Mouse (Mus musculus) stomach, embryonic 16.5 days (tissue): Measurements from ENCODE around the gene Vipr1. TPM values are rescaled to one million over a fixed set of nuclear protein-coding genes. Genes with fewer than 3 reads are reported as not detected.

Experiments used
- ATAC-seq: fragments of 200-750 bp; cut with Nextera tagmentation; 2 replicates; pipeline ENCODE4 v1.8.0; 2017; ENCODE audit warnings: moderate number of reproducible peaks, moderate TSS enrichment; ENCODE audit not compliant: insufficient read depth, low FRiP score
- H3K27ac ChIP-seq: fragments of 300-500 bp; sonication (generic); 2 replicates; pipeline ENCODE4 v1.5.1; 2014; ENCODE audit warnings: low read length
- H3K27me3 ChIP-seq: fragments of 300-500 bp; sonication (generic); 2 replicates; pipeline ENCODE4 v1.6.1; 2014; ENCODE audit warnings: low read length, control low read depth, mixed read lengths; ENCODE audit not compliant: control insufficient read depth, insufficient read depth
- H3K36me3 ChIP-seq: fragments of 300-500 bp; sonication (generic); 2 replicates; pipeline ENCODE4 v1.6.1; 2014; ENCODE audit warnings: low read length; ENCODE audit not compliant: control insufficient read depth, insufficient read depth
- H3K4me1 ChIP-seq: fragments of 300-500 bp; sonication (generic); 2 replicates; pipeline ENCODE4 v1.6.1; 2014; ENCODE audit warnings: low read length, control low read depth, mixed read lengths; ENCODE audit not compliant: control insufficient read depth, insufficient read depth
- H3K4me2 ChIP-seq: fragments of 300-500 bp; sonication (generic); 2 replicates; pipeline ENCODE4 v1.6.1; 2014; ENCODE audit warnings: low read depth, low read length, mixed read lengths
- H3K4me3 ChIP-seq: fragments of 300-500 bp; sonication (generic); replicated peaks from 2 replicates; pipeline ENCODE4 v1.5.1; 2014; ENCODE audit warnings: mild to moderate bottlenecking, low read length
- H3K9ac ChIP-seq: fragments of 300-500 bp; sonication (generic); 2 replicates; pipeline ENCODE4 v1.6.1; 2014; ENCODE audit warnings: low read length
- H3K9me3 ChIP-seq: fragments of 300-500 bp; sonication (generic); replicated peaks from 2 replicates; pipeline ENCODE4 v1.6.1; 2016; ENCODE audit warnings: low read length, control low read depth; ENCODE audit not compliant: control insufficient read depth
- WGBS: fragments of 180-500 bp; shearing (Covaris S2); extraction: QIAGEN DNeasy Blood & Tissue Kit; methylation state at CpG from one replicate; pipeline ENCODE4 v1.1.7; 2014; 5-methylcytosine and 5-hydroxymethylcytosine counted together
- polyA plus RNA-seq: library from polyadenylated mRNA; unstranded; fragments of >200 nt; fragmentation: Nextera tagmentation; extraction: Ambion mirVana; gene quantifications from 2 replicates; pipeline ENCODE4 v1.2.1, GENCODE M21; 2015

Vipr1 gene
- polyA plus RNA-seq, 1 experiment from 2014 or later = 1.0 TPM

DNA sequence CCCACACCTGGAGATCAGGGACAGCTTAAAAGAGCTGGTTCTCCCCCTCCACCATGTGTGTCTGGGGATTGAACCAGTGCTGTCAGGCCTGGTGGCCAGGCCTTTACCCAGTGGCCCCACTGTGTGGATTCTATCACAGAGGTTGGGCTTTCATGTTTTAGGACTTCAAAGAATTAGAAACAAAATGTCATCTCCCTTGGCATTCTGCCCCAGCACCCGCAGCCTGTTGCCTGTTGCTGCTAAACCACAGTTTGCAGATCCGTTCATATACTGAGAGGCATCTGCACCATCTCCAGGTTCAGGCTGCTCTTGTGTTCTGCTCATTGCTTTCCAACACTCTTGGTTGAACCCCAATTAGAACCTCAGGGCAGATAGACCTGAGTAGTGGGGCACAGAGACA, 40.1 kb upstream of the Vipr1 start:
- Histone ChIP-seq H3K9me3 (no peaks in the 10 kb centered on the region), H3K4me3 (no peak overlapping the region), H3K4me1 (0 out of 2 replicates have a peak, but pooled peaks cover 11% of the 10 kb centered on the region), H3K27ac (no peak overlapping the region), H3K4me2 (no peak overlapping the region), H3K27me3 (no peaks in the 10 kb centered on the region), H3K36me3 (no peaks in the 10 kb centered on the region), H3K9ac (no peak overlapping the region)
- no peak for ATAC-seq
- 63% methylated on average over 2 of the region's 2 CpGs for WGBS

DNA sequence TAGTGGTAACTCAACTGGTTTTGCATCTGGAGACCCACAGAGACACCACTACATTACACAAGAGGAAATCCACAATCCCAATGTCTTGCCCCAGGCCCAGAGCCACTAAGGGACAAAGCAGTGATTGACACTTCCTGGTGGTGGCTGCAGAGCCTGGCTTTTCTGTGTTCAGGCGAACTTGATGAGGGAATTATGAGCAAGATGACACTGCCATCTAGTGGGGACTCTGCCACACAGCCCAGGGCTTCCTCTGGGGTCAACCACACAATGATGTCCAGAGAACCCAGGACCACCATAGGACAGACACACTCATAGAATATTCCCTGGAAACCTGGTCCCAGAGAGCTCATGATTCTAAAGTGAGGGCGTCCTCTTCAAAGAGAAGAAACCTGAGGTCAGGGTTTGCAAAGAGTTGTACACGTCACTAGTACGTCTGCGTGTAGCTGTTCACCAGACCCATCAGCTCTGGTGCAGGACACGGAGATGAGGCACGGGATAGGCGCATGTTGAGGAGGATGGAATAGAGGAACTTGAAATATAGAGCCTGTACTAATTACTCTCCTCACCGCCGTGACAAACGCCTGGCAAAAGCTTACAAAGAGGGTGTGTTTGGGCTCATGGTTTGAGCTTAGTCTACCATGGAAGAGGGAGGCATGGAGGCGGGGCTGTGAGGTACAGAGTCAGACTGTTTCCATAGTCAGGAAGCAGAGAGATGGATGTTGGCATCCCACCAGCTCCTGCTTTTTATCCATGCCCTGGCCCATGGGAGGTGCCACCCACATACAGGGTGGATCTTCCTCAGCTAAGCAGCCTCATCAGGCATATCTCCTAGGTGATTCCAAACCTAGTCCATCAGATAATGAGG, 36.9 kb upstream of the Vipr1 start:
- H3K9me3 ChIP-seq = no peaks in the 10 kb centered on the region

DNA sequence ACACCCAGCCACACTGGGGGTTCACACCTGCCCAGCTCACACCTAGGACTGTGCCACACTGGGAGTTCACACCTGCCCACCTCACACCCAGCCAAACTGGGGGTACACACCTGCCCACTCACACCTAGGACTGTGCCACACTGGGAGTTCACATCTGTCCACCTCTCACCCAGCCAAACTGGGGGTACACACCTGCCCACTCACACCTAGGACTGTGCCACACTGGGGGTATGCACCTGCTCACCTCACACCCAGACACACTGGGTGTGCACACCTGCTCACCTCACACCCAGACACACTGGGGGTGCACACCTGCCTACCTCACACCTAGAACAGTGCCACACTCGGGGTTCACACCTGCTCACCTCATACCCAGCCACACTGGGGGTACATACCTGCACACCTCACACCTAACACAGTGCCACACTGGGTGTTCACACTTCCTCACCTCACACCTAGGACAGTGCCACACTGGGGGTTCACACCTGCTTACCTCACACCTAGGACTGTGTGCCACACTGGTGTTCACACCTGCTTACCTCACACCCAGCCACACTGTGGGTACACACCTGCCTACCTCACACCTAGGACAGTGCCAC, 35.9 kb upstream of the Vipr1 start:
- 0 out of 2 replicates have a peak, but pooled peaks cover under 1% of the 10 kb centered on the region for H3K4me1 ChIP-seq
- H3K27me3 ChIP-seq = no peaks in the 10 kb centered on the region
- H3K4me2 ChIP-seq = no peak overlapping the region
- H3K9me3 ChIP-seq = no peaks in the 10 kb centered on the region; the same call in 1 of the 2 replicates
- 45% methylated on average over 1 of the region's 1 CpGs for WGBS
- no peak overlapping the region for H3K4me3 ChIP-seq
- ATAC-seq = no peak
- H3K9ac ChIP-seq = no peak overlapping the region
- H3K27ac ChIP-seq = no peak overlapping the region
- H3K36me3 ChIP-seq = no peaks in the 10 kb centered on the region

More for the DNA sequence above, 36.9 kb upstream of the Vipr1 start:
- Histone ChIP-seq H3K4me2 (no peak overlapping the region), H3K36me3 (no peaks in the 10 kb centered on the region), H3K9ac (no peak overlapping the region), H3K27me3 (no peaks in the 10 kb centered on the region), H3K4me3 (no peak overlapping the region), H3K27ac (no peak overlapping the region), H3K4me1 (0 out of 2 replicates have a peak, but pooled peaks cover 10% of the 10 kb centered on the region)
- ATAC-seq = peak; percentile 71; the same call in 1 of the 2 replicates
- WGBS = 54% methylated on average over 12 of the region's 12 CpGs

DNA sequence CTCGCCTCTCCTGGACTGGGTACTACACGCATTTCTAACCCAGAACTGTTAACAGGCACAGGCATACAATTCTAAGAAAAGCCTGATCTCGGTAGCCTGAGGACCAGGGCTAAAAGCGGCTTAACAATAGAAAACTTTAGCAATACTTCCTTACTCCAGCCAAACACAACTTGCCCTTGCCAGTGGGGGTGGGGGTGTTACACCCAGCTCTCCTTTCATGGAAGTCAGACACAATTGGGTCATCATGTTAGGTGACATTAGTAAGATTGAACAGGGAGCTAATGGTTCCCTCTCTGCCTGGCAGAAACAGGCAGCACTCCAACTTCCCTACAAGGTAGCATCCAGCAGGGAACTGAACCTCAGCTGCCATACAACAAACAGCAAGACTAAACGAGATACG, 33.1 kb upstream of the Vipr1 start:
- Histone ChIP-seq H3K4me3 (no peak overlapping the region), H3K4me2 (no peak overlapping the region), H3K36me3 (no peaks in the 10 kb centered on the region), H3K9me3 (no peaks in the 10 kb centered on the region; the same call in 1 of the 2 replicates), H3K9ac (no peak overlapping the region), H3K4me1 (no peaks in the 10 kb centered on the region), H3K27ac (no peak overlapping the region), H3K27me3 (no peaks in the 10 kb centered on the region)
- WGBS = 64% methylated on average over 6 of the region's 6 CpGs
- ATAC-seq = no peak

DNA sequence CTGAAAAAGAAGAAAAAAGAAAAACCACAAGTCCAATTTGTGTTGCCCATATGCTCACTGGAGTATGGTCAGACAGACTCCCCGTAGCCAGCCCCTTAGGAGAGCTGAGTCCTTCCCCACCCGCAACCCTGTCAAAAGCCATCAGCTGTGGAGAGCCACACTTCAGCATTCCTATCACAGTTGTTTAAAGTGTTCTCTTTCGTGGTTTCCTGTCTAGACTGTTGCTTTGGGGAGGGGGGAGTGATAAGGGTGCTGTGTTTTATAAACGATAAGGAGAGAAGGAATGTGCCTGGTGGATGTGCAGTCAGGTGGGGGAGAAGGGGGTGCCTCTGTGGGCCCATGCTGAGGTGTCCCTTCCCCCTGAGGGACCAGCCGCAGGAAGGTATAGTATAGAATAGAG, 29.3 kb upstream of the Vipr1 start:
- no peak overlapping the region for H3K4me2 ChIP-seq
- ATAC-seq = no peak
- WGBS = 29% methylated on average over 5 of the region's 5 CpGs

DNA sequence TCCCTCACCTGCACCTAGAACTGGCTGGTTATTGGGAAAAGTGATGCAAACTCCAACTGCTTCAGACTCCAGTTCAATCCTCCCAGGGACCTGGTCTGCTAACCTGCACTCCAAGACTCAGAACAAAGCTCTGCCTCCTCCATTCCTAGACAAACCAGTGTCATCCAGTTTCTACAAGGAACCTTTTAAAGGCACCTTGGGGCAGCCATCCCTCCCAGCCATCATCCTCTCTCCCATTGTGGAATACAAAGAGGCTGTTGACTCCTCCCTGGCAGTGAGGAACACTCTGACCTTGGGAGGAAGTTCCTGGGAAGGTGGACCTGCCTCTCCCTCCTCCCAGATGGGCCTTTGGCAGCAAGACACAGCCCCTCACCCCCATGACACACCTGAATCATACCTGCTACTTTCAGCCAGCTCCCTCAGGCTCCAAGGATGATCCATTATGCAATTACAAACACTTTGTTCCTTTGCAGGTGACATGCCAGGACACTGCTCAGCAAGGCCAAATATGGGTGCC, 28.2 kb upstream of the Vipr1 start:
- no peaks in the 10 kb centered on the region for H3K27me3 ChIP-seq
- H3K4me1 ChIP-seq = no peaks in the 10 kb centered on the region
- no peak overlapping the region for H3K9ac ChIP-seq
- ATAC-seq = no peak
- H3K9me3 ChIP-seq = no peaks in the 10 kb centered on the region; the same call in 1 of the 2 replicates
- H3K4me2 ChIP-seq = no peak overlapping the region
- no peak overlapping the region for H3K27ac ChIP-seq
- H3K4me3 ChIP-seq = no peak overlapping the region
- H3K36me3 ChIP-seq = no peaks in the 10 kb centered on the region

More for the DNA sequence above, 29.3 kb upstream of the Vipr1 start:
- Histone ChIP-seq H3K27ac (no peak overlapping the region), H3K9ac (no peak overlapping the region), H3K9me3 (no peaks in the 10 kb centered on the region; the same call in 1 of the 2 replicates), H3K4me1 (no peaks in the 10 kb centered on the region), H3K36me3 (no peaks in the 10 kb centered on the region), H3K27me3 (no peaks in the 10 kb centered on the region), H3K4me3 (no peak overlapping the region)

DNA sequence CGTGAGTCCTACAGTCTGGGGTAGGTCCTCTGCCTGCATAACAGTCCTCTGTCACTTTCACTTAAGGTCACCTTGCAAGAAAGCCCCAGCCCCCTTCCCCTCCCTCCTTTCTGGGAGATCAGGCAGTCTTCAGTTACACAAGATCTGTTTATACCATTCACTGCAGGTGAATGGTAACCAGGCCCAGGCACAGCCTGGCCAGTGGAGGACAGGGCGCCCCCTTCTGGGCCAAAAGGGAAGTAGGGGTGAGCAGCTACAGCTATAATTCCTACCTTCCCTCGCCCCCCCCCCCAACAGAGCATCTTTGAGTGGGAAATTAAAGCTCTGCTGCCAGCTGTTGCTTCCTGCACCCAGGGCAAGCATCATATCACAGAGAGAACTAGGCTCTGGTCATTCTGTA, 26.0 kb upstream of the Vipr1 start:
- no peak overlapping the region for H3K9ac ChIP-seq
- H3K4me2 ChIP-seq = no peak overlapping the region
- no peak overlapping the region for H3K4me3 ChIP-seq
- no peaks in the 10 kb centered on the region for H3K36me3 ChIP-seq
- no peaks in the 10 kb centered on the region for H3K4me1 ChIP-seq
- H3K9me3 ChIP-seq = no peaks in the 10 kb centered on the region
- no peak overlapping the region for H3K27ac ChIP-seq
- 63% methylated on average over 3 of the region's 3 CpGs for WGBS
- H3K27me3 ChIP-seq = no peaks in the 10 kb centered on the region
- ATAC-seq = no peak

DNA sequence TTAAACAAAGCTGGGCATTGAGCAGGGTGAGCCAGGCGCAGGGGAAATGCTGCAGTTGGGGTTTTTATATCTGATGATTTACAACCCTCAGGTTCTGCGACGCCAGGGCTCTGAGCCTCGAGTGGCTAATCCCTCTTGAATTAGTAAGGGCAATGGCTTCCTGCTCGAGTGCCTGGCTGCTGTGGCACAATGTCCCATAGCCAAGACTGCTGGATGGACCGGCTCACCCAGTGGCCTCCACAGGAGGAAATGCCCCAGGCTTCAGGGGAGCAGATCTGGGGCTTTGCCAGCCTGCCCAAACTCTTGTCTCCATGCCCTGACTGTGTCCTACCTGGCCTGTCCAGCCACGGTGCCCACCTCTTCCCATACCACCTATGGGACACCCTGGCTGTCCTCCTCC, 23.1 kb upstream of the Vipr1 start:
- 48% methylated on average over 7 of the region's 7 CpGs for WGBS
- no peak overlapping the region for H3K27ac ChIP-seq
- no peaks in the 10 kb centered on the region for H3K9me3 ChIP-seq
- no peaks in the 10 kb centered on the region for H3K4me1 ChIP-seq
- H3K27me3 ChIP-seq = no peaks in the 10 kb centered on the region
- H3K36me3 ChIP-seq = no peaks in the 10 kb centered on the region
- H3K4me3 ChIP-seq = no peak overlapping the region
- H3K9ac ChIP-seq = no peak overlapping the region
- H3K4me2 ChIP-seq = no peak overlapping the region
- no peak for ATAC-seq

DNA sequence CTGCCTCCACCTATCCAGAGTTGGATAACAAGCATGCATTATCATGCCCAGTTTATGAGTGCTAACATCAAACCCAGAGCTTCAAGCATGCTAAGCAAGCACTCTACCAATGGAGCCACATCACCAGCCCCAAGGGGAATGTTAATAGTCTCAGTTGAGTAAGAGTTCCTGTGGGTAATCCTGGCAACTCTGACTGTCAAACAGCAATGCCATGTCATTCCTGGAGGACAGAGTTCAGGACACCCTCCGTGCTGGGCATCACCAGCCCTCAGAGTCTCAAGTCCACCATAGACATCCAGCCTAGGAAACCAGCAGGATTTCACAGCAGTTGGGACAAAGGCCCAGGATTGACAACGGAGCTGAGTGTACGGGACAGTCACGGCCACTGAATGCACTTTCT, 19.3 kb upstream of the Vipr1 start:
- no peak overlapping the region for H3K4me3 ChIP-seq
- H3K36me3 ChIP-seq = no peaks in the 10 kb centered on the region
- no peaks in the 10 kb centered on the region for H3K9me3 ChIP-seq
- H3K4me1 ChIP-seq = no peaks in the 10 kb centered on the region
- no peak overlapping the region for H3K4me2 ChIP-seq
- WGBS = 91% methylated on average over 4 of the region's 4 CpGs
- no peaks in the 10 kb centered on the region for H3K27me3 ChIP-seq
- H3K9ac ChIP-seq = no peak overlapping the region
- no peak overlapping the region for H3K27ac ChIP-seq
- ATAC-seq = no peak
